Mouse (Mus musculus) liver, adult 2 months (tissue): Measurements from ENCODE around the gene Filip1.

Source experiments
- CTCF ChIP-seq: fragments of 200-500 bp; IDR thresholded peaks from 2 replicates; pipeline ENCODE4 v1.5.1; 2011; ENCODE audit warnings: low read depth, low read length, control low read depth
- POLR2A ChIP-seq: fragments of 200-500 bp; IDR thresholded peaks from 2 replicates; pipeline ENCODE4 v1.6.1; 2011; ENCODE audit warnings: low read length, control low read depth; ENCODE audit not compliant: insufficient read depth; ENCODE audit errors: extremely low read depth

GRCm38 (mm10) chr9:79862544-79862943 is 150.1 kb downstream of the Filip1 start:
- TF ChIP-seq CTCF (no peak), POLR2A (no peak)
